8 mouse cellular contexts compared by ENCODE assay signal in genomic region chr7:37337616-37338015, GRCm38 (mm10).
DNase-seq lines count a peak whose midpoint lies in the region; ATAC-seq lines count a peak whose summit lies in the region.

No protein-coding gene starts in this region.

- no peak overlapping the region for H3K9ac ChIP-seq in kidney, embryonic 15.5 days
- no peak overlapping the region for H3K9ac ChIP-seq in embryonic facial prominence, embryonic 11.5 days (replicated peaks; ENCODE audit: low read length)
- H3K9ac ChIP-seq in hindbrain, embryonic 13.5 days, result peak overlapping the region; percentile 71

- H3K4me2 ChIP-seq in kidney, embryonic 15.5 days, result peak overlapping the region; percentile 79
- H3K4me2 ChIP-seq in embryonic facial prominence, embryonic 11.5 days (ENCODE audit: low read depth, low read length), result peak overlapping the region; percentile 61
- H3K4me2 ChIP-seq in hindbrain, embryonic 13.5 days, result peak overlapping the region; percentile 60

- H3K4me3 ChIP-seq in kidney, embryonic 15.5 days (replicated peaks), result no peak overlapping the region; the same call in 1 of the 2 replicates
- no peak overlapping the region for H3K4me3 ChIP-seq in embryonic facial prominence, embryonic 11.5 days (ENCODE audit: low read depth, low read length)
- peak overlapping the region; percentile 33 for H3K4me3 ChIP-seq in hindbrain, embryonic 13.5 days

- H3K4me1 ChIP-seq in kidney, embryonic 15.5 days, result peaks cover 41% of the 10 kb centered on the region
- peaks cover 6% of the 10 kb centered on the region; the same call in 1 of the 2 replicates for H3K4me1 ChIP-seq in embryonic facial prominence, embryonic 11.5 days (ENCODE audit: control insufficient read depth, insufficient read depth, low read length)
- H3K4me1 ChIP-seq in hindbrain, embryonic 13.5 days (replicated peaks), result peaks cover 56% of the 10 kb centered on the region

- DNase-seq in kidney, postnatal 36 days, result no peak
- DNase-seq in embryonic facial prominence, embryonic 11.5 days (ENCODE audit: low spot score), result no peak
- DNase-seq in neural tube, embryonic 10.5 days (ENCODE audit: extremely low spot score, low spot score), result peak; percentile 55
- DNase-seq in left cerebral cortex, adult 18-20 months (ENCODE audit: low spot score in 2 of 2), result no peak
- DNase-seq in natural killer cell, adult 2 months (ENCODE audit: low spot score in 2 of 2), result no peak
- DNase-seq in B cell, adult 2 months, result no peak

- no peaks in the 10 kb centered on the region for H3K36me3 ChIP-seq in kidney, embryonic 15.5 days
- no peaks in the 10 kb centered on the region for H3K36me3 ChIP-seq in embryonic facial prominence, embryonic 11.5 days (replicated peaks; ENCODE audit: control insufficient read depth, insufficient read depth, low read depth, low read length)
- H3K36me3 ChIP-seq in hindbrain, embryonic 13.5 days, result no peaks in the 10 kb centered on the region

- H3K27me3 ChIP-seq in kidney, embryonic 15.5 days, result peaks cover 61% of the 10 kb centered on the region
- H3K27me3 ChIP-seq in embryonic facial prominence, embryonic 11.5 days (ENCODE audit: control insufficient read depth, insufficient read depth, low read length), result no peaks in the 10 kb centered on the region; the same call in 1 of the 2 replicates
- 0 out of 2 replicates have a peak, but pooled peaks cover 9% of the 10 kb centered on the region for H3K27me3 ChIP-seq in hindbrain, embryonic 13.5 days

- WGBS in kidney, embryonic 15.5 days, result 37% methylated on average over 11 of the region's 11 CpGs
- WGBS in embryonic facial prominence, embryonic 11.5 days, result 36% methylated on average over 11 of the region's 11 CpGs
- 51% methylated on average over 11 of the region's 11 CpGs for WGBS in hindbrain, embryonic 13.5 days

- H3K9me3 ChIP-seq in kidney, embryonic 15.5 days (replicated peaks), result no peaks in the 10 kb centered on the region
- H3K9me3 ChIP-seq in embryonic facial prominence, embryonic 11.5 days (replicated peaks; ENCODE audit: control insufficient read depth, low read length), result no peaks in the 10 kb centered on the region
- H3K9me3 ChIP-seq in hindbrain, embryonic 13.5 days, result no peaks in the 10 kb centered on the region

- H3K27ac ChIP-seq in kidney, embryonic 15.5 days, result no peak overlapping the region
- peak overlapping the region; percentile 11 for H3K27ac ChIP-seq in embryonic facial prominence, embryonic 11.5 days (replicated peaks; ENCODE audit: low read depth, low read length)
- H3K27ac ChIP-seq in hindbrain, embryonic 13.5 days, result peak overlapping the region; percentile 85

- ATAC-seq in kidney, embryonic 15.5 days (replicated peaks; ENCODE audit: low FRiP score), result no peak
- ATAC-seq in embryonic facial prominence, embryonic 11.5 days (replicated peaks; ENCODE audit: insufficient number of reproducible peaks, low FRiP score, low TSS enrichment, low read depth), result peak; percentile 27; the same call in 1 of the 2 replicates
- ATAC-seq in hindbrain, embryonic 13.5 days (ENCODE audit: low FRiP score), result 0 out of 2 replicates have a peak, but pooled peaks have one; percentile 18
